Mouse (Mus musculus) splenic B cell, adult 2 months (primary cell): ENCODE data around the gene Rfc2.

Experiments used
- DNase-seq: peaks from one replicate; pipeline ENCODE4 v3.0.0-alpha.2; 2011; ENCODE audit warnings: low read depth, low spot score
- H3K27me3 ChIP-seq: 2 replicates; pipeline ENCODE4 v1.6.1; 2012; ENCODE audit warnings: mild to moderate bottlenecking, low read length, moderate library complexity, mixed read lengths; ENCODE audit not compliant: control insufficient read depth, poor library complexity, insufficient read depth, severe bottlenecking
- H3K36me3 ChIP-seq: 2 replicates; pipeline ENCODE4 v1.6.1; 2012; ENCODE audit warnings: mild to moderate bottlenecking, low read length, moderate library complexity, mixed read lengths; ENCODE audit not compliant: control insufficient read depth, poor library complexity, insufficient read depth, severe bottlenecking

Rfc2 gene

GRCm38 (mm10) chr5:134576517-134577220, 4.5 kb upstream of the Rfc2 start:
- no peaks in the 10 kb centered on the region for H3K36me3 ChIP-seq
- DNase-seq = no peak
- no peaks in the 10 kb centered on the region for H3K27me3 ChIP-seq

- Histone ChIP-seq H3K36me3 (no peaks in the 10 kb centered on the region), H3K27me3 (no peaks in the 10 kb centered on the region)
- DNase-seq = no peak
Measured at GRCm38 (mm10) chr5:134577534-134577933, 3.6 kb upstream of the Rfc2 start.

GRCm38 (mm10) chr5:134579135-134579534, 2.0 kb upstream of the Rfc2 start:
- Histone ChIP-seq H3K27me3 (no peaks in the 10 kb centered on the region), H3K36me3 (no peaks in the 10 kb centered on the region)
- no peak for DNase-seq

- no peaks in the 10 kb centered on the region for H3K27me3 ChIP-seq
- DNase-seq = peak; percentile 98
Measured at GRCm38 (mm10) chr5:134582221-134582907, 1.2 kb downstream of the Rfc2 start.

GRCm38 (mm10) chr5:134583006-134583883, 2.1 kb downstream of the Rfc2 start:
- Histone ChIP-seq H3K36me3 (0 out of 2 replicates have a peak, but pooled peaks cover 4% of the 10 kb centered on the region), H3K27me3 (no peaks in the 10 kb centered on the region)
- DNase-seq = peak; percentile 35

More at GRCm38 (mm10) chr5:134582221-134582907, 1.2 kb downstream of the Rfc2 start:
- H3K36me3 ChIP-seq = 0 out of 2 replicates have a peak, but pooled peaks cover 2% of the 10 kb centered on the region

GRCm38 (mm10) chr5:134583884-134584213, 2.7 kb downstream of the Rfc2 start:
- 0 out of 2 replicates have a peak, but pooled peaks cover 6% of the 10 kb centered on the region for H3K36me3 ChIP-seq
- DNase-seq = peak; percentile 67
- H3K27me3 ChIP-seq = no peaks in the 10 kb centered on the region

- H3K27me3 ChIP-seq = no peaks in the 10 kb centered on the region
- 0 out of 2 replicates have a peak, but pooled peaks cover 10% of the 10 kb centered on the region for H3K36me3 ChIP-seq
- DNase-seq = peak; percentile 77
Measured at GRCm38 (mm10) chr5:134584798-134585197, 3.6 kb downstream of the Rfc2 start.

GRCm38 (mm10) chr5:134589900-134590299, 8.7 kb downstream of the Rfc2 start:
- Histone ChIP-seq H3K27me3 (no peaks in the 10 kb centered on the region), H3K36me3 (peaks cover 14% of the 10 kb centered on the region)
- DNase-seq = no peak

- H3K36me3 ChIP-seq = peaks cover 18% of the 10 kb centered on the region
- no peaks in the 10 kb centered on the region for H3K27me3 ChIP-seq
- no peak for DNase-seq
Measured at GRCm38 (mm10) chr5:134592026-134592581, 10.9 kb downstream of the Rfc2 start.

GRCm38 (mm10) chr5:134593093-134593492, 11.9 kb downstream of the Rfc2 start:
- DNase-seq = no peak
- no peaks in the 10 kb centered on the region for H3K27me3 ChIP-seq
- peaks cover 15% of the 10 kb centered on the region for H3K36me3 ChIP-seq

GRCm38 (mm10) chr5:134597711-134598110, 16.5 kb downstream of the Rfc2 start:
- Histone ChIP-seq H3K27me3 (no peaks in the 10 kb centered on the region), H3K36me3 (peaks cover 17% of the 10 kb centered on the region)
- DNase-seq = no peak

- Histone ChIP-seq H3K27me3 (no peaks in the 10 kb centered on the region), H3K36me3 (peaks cover 13% of the 10 kb centered on the region)
- no peak for DNase-seq
Measured at GRCm38 (mm10) chr5:134604376-134604775, 23.2 kb downstream of the Rfc2 start.

GRCm38 (mm10) chr5:134606314-134606713, 25.1 kb downstream of the Rfc2 start:
- peak; percentile 40 for DNase-seq
- H3K36me3 ChIP-seq = peaks cover 8% of the 10 kb centered on the region
- no peaks in the 10 kb centered on the region for H3K27me3 ChIP-seq

- DNase-seq = peak; percentile 80
- H3K27me3 ChIP-seq = no peaks in the 10 kb centered on the region
- H3K36me3 ChIP-seq = peaks cover 8% of the 10 kb centered on the region
Measured at GRCm38 (mm10) chr5:134607121-134607520, 26.0 kb downstream of the Rfc2 start.
